Mouse (Mus musculus) ES-Bruce4 (cell line): ENCODE data around the gene 1700016H13Rik. TPM values are rescaled to one million over a fixed set of nuclear protein-coding genes. Genes with fewer than 3 reads are reported as not detected.

Source experiments
- H3K27ac ChIP-seq: 2 replicates; pipeline ENCODE4 v1.5.1; 2012; ENCODE audit warnings: low read length, inconsistent platforms; ENCODE audit not compliant: insufficient read depth
- H3K27me3 ChIP-seq: 2 replicates; pipeline ENCODE4 v1.6.1; 2012; ENCODE audit warnings: mild to moderate bottlenecking, low read length, inconsistent platforms; ENCODE audit not compliant: control insufficient read depth, poor library complexity, insufficient read depth, severe bottlenecking
- H3K36me3 ChIP-seq: 2 replicates; pipeline ENCODE4 v1.6.1; 2012; ENCODE audit warnings: inconsistent platforms, mild to moderate bottlenecking, low read length, moderate library complexity; ENCODE audit not compliant: control insufficient read depth, poor library complexity, insufficient read depth, severe bottlenecking
- H3K4me1 ChIP-seq: one replicate; pipeline ENCODE4 v1.8.1; 2011; ENCODE audit warnings: low read length; ENCODE audit not compliant: control insufficient read depth, insufficient read depth
- H3K4me3 ChIP-seq: 2 replicates; pipeline ENCODE4 v1.5.1; 2011; ENCODE audit warnings: low read depth, mild to moderate bottlenecking, low read length
- H3K9ac ChIP-seq: 2 replicates; pipeline ENCODE4 v1.6.1; 2012; ENCODE audit warnings: low read depth, mild to moderate bottlenecking, inconsistent platforms; ENCODE audit not compliant: poor library complexity, severe bottlenecking
- H3K9me3 ChIP-seq: replicated peaks from 2 replicates; pipeline ENCODE4 v1.6.1; 2012; ENCODE audit warnings: mild to moderate bottlenecking, low read length, inconsistent platforms; ENCODE audit not compliant: control insufficient read depth, poor library complexity, insufficient read depth, severe bottlenecking
- CTCF ChIP-seq: IDR thresholded peaks from one replicate; pipeline ENCODE4 v1.8.1; 2011; ENCODE audit warnings: low read depth, low read length
- EP300 ChIP-seq: IDR thresholded peaks from 2 replicates; pipeline ENCODE4 v1.6.1; 2011; ENCODE audit warnings: low read depth, low read length; ENCODE audit not compliant: insufficient read depth
- POLR2A ChIP-seq: IDR thresholded peaks from one replicate; pipeline ENCODE4 v1.8.1; 2011; ENCODE audit warnings: low read length; ENCODE audit not compliant: insufficient read depth
- polyA plus RNA-seq: library from polyadenylated mRNA; stranded (reverse); fragments of >200 nt; gene quantifications from 2 replicates; pipeline ENCODE4 v1.2.4, GENCODE M21; 2011; ENCODE audit warnings: low read depth; ENCODE audit not compliant: missing spikeins, insufficient read depth, insufficient read length

Gene 1700016H13Rik
- polyA plus RNA-seq: 0.46 TPM in 1 of 2 replicates, not detected in the other

DNA sequence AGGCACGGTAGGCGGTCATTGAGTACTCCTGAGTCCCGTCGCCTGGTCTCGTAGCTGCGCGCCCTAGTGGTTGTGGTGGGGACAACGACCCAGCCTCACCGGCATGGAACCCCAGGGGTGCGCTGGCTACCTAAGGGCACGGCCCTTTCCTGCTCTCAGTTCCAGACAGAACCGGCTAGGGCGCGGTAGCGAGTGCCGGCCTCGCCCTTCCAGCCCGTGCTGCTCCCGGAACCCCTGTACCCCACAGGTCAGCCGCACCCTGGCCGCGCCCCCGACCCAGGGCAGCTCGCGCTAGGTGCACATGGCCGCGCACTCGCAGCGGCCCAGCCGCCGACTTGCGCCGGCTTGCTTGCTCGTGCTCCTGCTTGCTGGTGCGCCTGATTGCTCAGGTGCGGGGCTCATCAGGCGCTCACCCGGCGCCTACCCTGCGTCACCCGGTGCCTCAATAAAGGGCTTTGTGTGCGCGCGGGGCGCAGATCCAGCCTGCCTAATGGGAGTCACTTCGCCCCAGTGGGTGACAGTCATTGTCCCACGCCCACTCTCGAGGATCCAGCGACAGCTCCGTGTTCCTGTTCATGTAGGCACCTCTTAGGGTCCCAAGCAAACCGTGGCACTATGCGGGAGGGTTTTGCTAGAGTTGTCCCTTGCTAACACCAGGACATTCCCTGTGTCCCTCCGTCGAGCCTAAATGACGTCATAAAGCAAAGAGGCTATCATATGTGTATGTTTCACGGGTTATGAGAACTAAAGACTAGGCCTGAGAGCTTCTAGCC, at the start of gene 1700016H13Rik:
Gene 1700016H13Rik, minus strand, starts transcription at position 665 of the 773 bp plus-strand sequence.
- H3K4me1 ChIP-seq: no peaks in the 10 kb centered on the region
- no peaks in the 10 kb centered on the region for H3K27me3 ChIP-seq
- H3K36me3 ChIP-seq: no peaks in the 10 kb centered on the region
- H3K27ac ChIP-seq: peak within 1 kb of the TSS; percentile 27; the same call in 1 of the 2 replicates
- H3K4me3 ChIP-seq: peak within 1 kb of the TSS; percentile 84
- peak within 1 kb of the TSS; percentile 29 for H3K9ac ChIP-seq
- TF ChIP-seq EP300 (no peak), CTCF (peak; percentile 71)
- no peaks in the 10 kb centered on the region for H3K9me3 ChIP-seq

DNA sequence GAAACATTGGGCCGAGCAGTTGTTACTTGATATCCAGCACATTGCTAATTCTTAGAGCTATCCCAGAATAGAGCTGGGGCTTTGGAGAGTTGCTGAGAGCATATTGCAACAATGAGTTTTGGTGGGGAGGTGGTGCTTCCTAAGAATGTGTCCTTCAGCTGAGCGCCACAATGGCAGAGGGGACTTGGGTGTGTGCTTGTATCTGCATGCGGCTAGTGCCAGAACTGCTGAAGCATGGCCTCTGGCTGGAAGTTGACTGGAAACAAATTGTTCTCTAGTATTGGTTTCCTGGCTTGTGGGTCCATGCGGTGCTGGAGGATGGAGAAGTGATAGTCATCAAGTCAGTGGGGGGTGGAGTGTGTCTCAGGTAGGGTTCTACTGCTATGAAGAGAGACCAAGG, 49.5 kb upstream of the 1700016H13Rik start:
- H3K9ac ChIP-seq: no peak overlapping the region
- peak overlapping the region; percentile 72; the same call in 1 of the 2 replicates for H3K27ac ChIP-seq
- H3K9me3 ChIP-seq: 0 out of 2 replicates have a peak, but pooled peaks cover 3% of the 10 kb centered on the region
- H3K4me3 ChIP-seq: no peak overlapping the region
- H3K27me3 ChIP-seq: no peaks in the 10 kb centered on the region
- H3K4me1 ChIP-seq: peaks cover 3% of the 10 kb centered on the region
- TF ChIP-seq EP300 (0 out of 2 replicates have a peak, but pooled peaks have one; percentile 47), POLR2A (no peak), CTCF (no peak)
- H3K36me3 ChIP-seq: no peaks in the 10 kb centered on the region

DNA sequence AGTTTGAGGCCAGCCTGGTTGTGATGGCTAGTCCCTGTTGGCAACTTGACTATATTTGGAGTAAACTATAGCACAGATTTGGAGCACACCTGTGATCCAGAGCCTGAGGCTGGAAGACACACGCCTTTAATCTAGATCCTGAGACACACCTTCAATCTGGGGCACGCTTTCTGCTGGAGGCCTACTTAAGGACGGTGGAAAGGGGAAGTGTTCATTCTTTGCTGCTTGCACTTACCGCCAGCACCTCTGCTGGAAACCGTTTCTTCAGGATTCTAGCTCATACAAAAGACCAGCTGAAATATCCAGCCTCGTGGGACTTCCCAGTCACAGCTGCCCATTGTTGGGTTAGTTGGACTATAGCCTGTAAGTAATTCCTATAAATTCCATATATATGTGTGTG, 46.7 kb upstream of the 1700016H13Rik start:
- H3K4me1 ChIP-seq: peaks cover 3% of the 10 kb centered on the region
- H3K9me3 ChIP-seq: 0 out of 2 replicates have a peak, but pooled peaks cover 3% of the 10 kb centered on the region
- TF ChIP-seq EP300 (no peak), POLR2A (no peak), CTCF (no peak)
- H3K27me3 ChIP-seq: no peaks in the 10 kb centered on the region
- H3K27ac ChIP-seq: no peak overlapping the region
- H3K36me3 ChIP-seq: no peaks in the 10 kb centered on the region
- H3K9ac ChIP-seq: no peak overlapping the region
- no peak overlapping the region for H3K4me3 ChIP-seq

DNA sequence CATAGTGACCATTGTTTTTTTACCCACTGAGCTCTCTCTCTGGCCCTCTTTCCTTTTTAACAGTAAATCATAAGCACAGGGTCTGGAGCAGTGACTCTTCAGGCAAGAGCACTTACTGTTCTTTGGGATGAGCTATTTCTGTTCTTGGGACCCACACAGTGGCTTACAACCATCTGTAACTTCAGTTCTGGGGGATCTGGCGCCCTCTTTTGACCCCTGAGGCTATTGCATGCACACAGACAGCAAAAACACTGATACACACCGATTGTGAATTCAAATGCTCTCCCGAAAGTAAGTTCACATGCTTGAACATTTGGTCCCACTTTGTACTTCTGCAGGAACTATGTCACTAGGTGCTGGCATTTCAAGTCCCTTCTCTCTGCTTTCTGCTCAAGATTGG, 45.7 kb upstream of the 1700016H13Rik start:
- H3K27ac ChIP-seq: no peak overlapping the region
- no peak overlapping the region for H3K4me3 ChIP-seq
- TF ChIP-seq EP300 (no peak), POLR2A (no peak), CTCF (peak; percentile 33)
- H3K9me3 ChIP-seq: 0 out of 2 replicates have a peak, but pooled peaks cover 2% of the 10 kb centered on the region
- H3K4me1 ChIP-seq: peaks cover 3% of the 10 kb centered on the region
- no peaks in the 10 kb centered on the region for H3K27me3 ChIP-seq
- no peaks in the 10 kb centered on the region for H3K36me3 ChIP-seq
- no peak overlapping the region for H3K9ac ChIP-seq

DNA sequence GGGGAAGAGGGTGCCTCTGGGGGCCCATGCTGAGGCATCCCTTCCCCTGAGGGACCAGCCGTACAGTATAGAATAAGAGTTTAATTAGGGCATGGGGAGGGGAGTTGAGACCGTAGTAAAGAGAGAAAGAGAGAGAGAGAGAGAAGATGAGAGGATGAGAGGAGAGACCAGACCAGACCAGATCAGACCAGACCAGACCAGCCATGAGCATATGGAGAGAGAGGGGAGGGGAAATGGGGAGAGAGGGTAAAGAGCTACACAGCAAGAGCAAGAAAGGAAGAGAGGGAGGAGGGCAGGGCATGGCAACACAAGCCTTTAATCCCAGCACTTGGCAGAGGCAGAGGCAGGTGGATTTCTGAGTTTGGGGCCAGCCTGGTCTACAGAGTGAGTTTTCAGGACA, 44.9 kb upstream of the 1700016H13Rik start:
- Histone ChIP-seq H3K9me3 (no peaks in the 10 kb centered on the region), H3K36me3 (no peaks in the 10 kb centered on the region), H3K4me1 (peaks cover 3% of the 10 kb centered on the region), H3K27ac (no peak overlapping the region), H3K9ac (no peak overlapping the region), H3K27me3 (no peaks in the 10 kb centered on the region), H3K4me3 (no peak overlapping the region)
- TF ChIP-seq CTCF: no peak
- TF ChIP-seq EP300: no peak
- TF ChIP-seq POLR2A: no peak

DNA sequence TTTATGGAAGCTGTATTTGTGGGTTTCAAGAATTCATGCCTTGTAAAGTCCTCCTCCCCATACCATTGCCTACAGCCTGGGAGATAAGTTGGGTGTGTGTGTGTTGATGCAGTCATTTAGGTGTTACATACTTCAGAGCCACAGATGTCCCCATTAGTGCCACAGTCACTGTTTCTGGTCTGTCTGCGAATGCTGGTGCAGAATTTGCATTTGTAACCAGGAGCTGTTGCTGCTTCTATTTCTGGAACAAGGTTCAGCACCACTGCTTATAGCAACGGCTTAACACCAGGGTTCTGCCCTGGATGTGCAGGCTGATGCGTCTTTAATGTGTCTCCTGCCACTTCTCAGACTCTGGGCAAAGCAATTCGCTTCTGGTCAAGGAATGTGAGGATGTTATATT, 43.7 kb upstream of the 1700016H13Rik start:
- TF ChIP-seq POLR2A (no peak), EP300 (no peak), CTCF (no peak)
- H3K4me1 ChIP-seq: no peaks in the 10 kb centered on the region
- no peaks in the 10 kb centered on the region for H3K9me3 ChIP-seq

More for the DNA sequence above, 43.7 kb upstream of the 1700016H13Rik start:
- no peak overlapping the region for H3K9ac ChIP-seq
- no peaks in the 10 kb centered on the region for H3K36me3 ChIP-seq
- no peak overlapping the region for H3K4me3 ChIP-seq
- no peak overlapping the region for H3K27ac ChIP-seq
- H3K27me3 ChIP-seq: no peaks in the 10 kb centered on the region
